Mouse (Mus musculus) spleen, adult 2 months (tissue): ENCODE measurements around the gene Kynu. TPM values are rescaled to one million over a fixed set of nuclear protein-coding genes. Genes with fewer than 3 reads are reported as not detected.

Experiments
- DNase-seq, 2 experiments: peaks; one replicate each; pipeline versions ENCODE4 v3.0.0 to v3.0.0-alpha.2; 2012 to 2021; ENCODE audit warnings: low spot score in 2 of 2, low read depth in 1 of 2
- H3K27ac ChIP-seq: fragments of 200-500 bp; 2 replicates; pipeline ENCODE4 v1.5.1; 2012; ENCODE audit warnings: low read length, inconsistent platforms; ENCODE audit not compliant: insufficient read depth
- H3K27me3 ChIP-seq: fragments of 200-500 bp; 2 replicates; pipeline ENCODE4 v1.6.1; 2012; ENCODE audit warnings: mild to moderate bottlenecking, moderate library complexity, low read length, inconsistent platforms; ENCODE audit not compliant: control insufficient read depth, insufficient read depth
- H3K36me3 ChIP-seq: fragments of 200-500 bp; 2 replicates; pipeline ENCODE4 v1.6.1; 2012; ENCODE audit warnings: mild to moderate bottlenecking, low read length, inconsistent platforms; ENCODE audit not compliant: control insufficient read depth, insufficient read depth
- H3K4me1 ChIP-seq: fragments of 200-500 bp; 2 replicates; pipeline ENCODE4 v1.6.1; 2011; ENCODE audit warnings: inconsistent platforms; ENCODE audit not compliant: control insufficient read depth, insufficient read depth, insufficient read length
- H3K4me3 ChIP-seq: fragments of 200-500 bp; 2 replicates; pipeline ENCODE4 v1.5.1; 2011; ENCODE audit warnings: mild to moderate bottlenecking, inconsistent platforms; ENCODE audit not compliant: insufficient read depth, insufficient read length; ENCODE audit errors: extremely low read depth
- CTCF ChIP-seq: fragments of 200-500 bp; IDR thresholded peaks from 2 replicates; pipeline ENCODE4 v1.5.1; 2011; ENCODE audit warnings: mild to moderate bottlenecking, inconsistent platforms; ENCODE audit not compliant: insufficient read depth, insufficient read length, insufficient replicate concordance; ENCODE audit errors: extremely low read depth
- POLR2A ChIP-seq: fragments of 200-500 bp; IDR thresholded peaks from 2 replicates; pipeline ENCODE4 v1.6.1; 2011; ENCODE audit warnings: low read depth, low read length, inconsistent platforms
- WGBS: fragments of 180-500 bp; shearing (Covaris S2); methylation state at CpG from one replicate; pipeline ENCODE4 v1.1.7; 2018; 5-methylcytosine and 5-hydroxymethylcytosine counted together
- polyA plus RNA-seq: library from polyadenylated mRNA; depleted of rRNA; stranded (reverse); fragments of >200 nt; gene quantifications from 2 replicates; pipeline ENCODE4 v1.2.3, GENCODE M21; 2012

The Kynu gene
- polyA plus RNA-seq, 1 experiment = 4.1 TPM

- H3K4me1 ChIP-seq = no peaks in the 10 kb centered on the region
- no peak for DNase-seq
- no peaks in the 10 kb centered on the region for H3K27me3 ChIP-seq
- TF ChIP-seq CTCF = no peak
- no peak for TF ChIP-seq POLR2A
- no peak overlapping the region for H3K27ac ChIP-seq
- H3K4me3 ChIP-seq = no peak overlapping the region
- H3K36me3 ChIP-seq = peaks cover 2% of the 10 kb centered on the region; the same call in 1 of the 2 replicates
Observed at GRCm38 (mm10) chr2:43631786-43632185, 76.7 kb downstream of the Kynu start.

- Histone ChIP-seq H3K4me1 (no peaks in the 10 kb centered on the region), H3K36me3 (no peaks in the 10 kb centered on the region; the same call in 1 of the 2 replicates), H3K4me3 (no peak overlapping the region), H3K27ac (no peak overlapping the region), H3K27me3 (no peaks in the 10 kb centered on the region)
- TF ChIP-seq CTCF (no peak), POLR2A (no peak)
- DNase-seq = no peak
Observed at GRCm38 (mm10) chr2:43636498-43636897, 81.4 kb downstream of the Kynu start.

- Histone ChIP-seq H3K27me3 (no peaks in the 10 kb centered on the region), H3K4me1 (no peaks in the 10 kb centered on the region), H3K27ac (no peak overlapping the region), H3K4me3 (no peak overlapping the region), H3K36me3 (no peaks in the 10 kb centered on the region)
- DNase-seq = no peak
- no peak for TF ChIP-seq CTCF
- TF ChIP-seq POLR2A = no peak
- 86% methylated on average over 2 of the region's 2 CpGs for WGBS
Observed at GRCm38 (mm10) chr2:43646962-43647361, 91.8 kb downstream of the Kynu start.

- Histone ChIP-seq H3K4me3 (no peak overlapping the region), H3K27me3 (no peaks in the 10 kb centered on the region), H3K36me3 (no peaks in the 10 kb centered on the region; the same call in 1 of the 2 replicates), H3K27ac (no peak overlapping the region), H3K4me1 (no peaks in the 10 kb centered on the region)
- TF ChIP-seq POLR2A (no peak), CTCF (no peak)
- no peak for DNase-seq
Observed at GRCm38 (mm10) chr2:43669588-43669987, 114.5 kb downstream of the Kynu start.

- DNase-seq = peak; percentile 52 to 67
- no peaks in the 10 kb centered on the region; the same call in 1 of the 2 replicates for H3K36me3 ChIP-seq
Observed at GRCm38 (mm10) chr2:43673619-43674018, 118.5 kb downstream of the Kynu start.

GRCm38 (mm10) chr2:43674098-43674497, 119.0 kb downstream of the Kynu start:
- no peaks in the 10 kb centered on the region for H3K27me3 ChIP-seq
- H3K4me1 ChIP-seq = no peaks in the 10 kb centered on the region
- no peaks in the 10 kb centered on the region; the same call in 1 of the 2 replicates for H3K36me3 ChIP-seq
- WGBS = 59% methylated on average over 3 of the region's 3 CpGs
- no peak overlapping the region for H3K27ac ChIP-seq
- TF ChIP-seq CTCF (no peak), POLR2A (no peak)
- DNase-seq = no peak
- no peak overlapping the region for H3K4me3 ChIP-seq

More at GRCm38 (mm10) chr2:43673619-43674018, 118.5 kb downstream of the Kynu start:
- Histone ChIP-seq H3K4me1 (no peaks in the 10 kb centered on the region), H3K4me3 (no peak overlapping the region), H3K27ac (no peak overlapping the region), H3K27me3 (no peaks in the 10 kb centered on the region)
- TF ChIP-seq POLR2A (no peak), CTCF (peak; percentile 54; the same call in 1 of the 2 replicates)
- WGBS = 1% methylated on average over 6 of the region's 6 CpGs

GRCm38 (mm10) chr2:43675277-43675676, 120.1 kb downstream of the Kynu start:
- no peaks in the 10 kb centered on the region for H3K27me3 ChIP-seq
- WGBS = 81% methylated on average over 4 of the region's 4 CpGs
- no peak for TF ChIP-seq CTCF
- TF ChIP-seq POLR2A = no peak
- no peak for DNase-seq
- no peak overlapping the region for H3K4me3 ChIP-seq
- H3K36me3 ChIP-seq = no peaks in the 10 kb centered on the region; the same call in 1 of the 2 replicates
- H3K27ac ChIP-seq = no peak overlapping the region
- no peaks in the 10 kb centered on the region for H3K4me1 ChIP-seq
